Mouse (Mus musculus) kidney, adult 8-10 months (tissue): ENCODE results near the gene Ncf2.

Source experiments
- DNase-seq, 2 experiments: peaks; one replicate each; pipeline ENCODE4 v3.0.0; 2022

Ncf2 gene

DNA sequence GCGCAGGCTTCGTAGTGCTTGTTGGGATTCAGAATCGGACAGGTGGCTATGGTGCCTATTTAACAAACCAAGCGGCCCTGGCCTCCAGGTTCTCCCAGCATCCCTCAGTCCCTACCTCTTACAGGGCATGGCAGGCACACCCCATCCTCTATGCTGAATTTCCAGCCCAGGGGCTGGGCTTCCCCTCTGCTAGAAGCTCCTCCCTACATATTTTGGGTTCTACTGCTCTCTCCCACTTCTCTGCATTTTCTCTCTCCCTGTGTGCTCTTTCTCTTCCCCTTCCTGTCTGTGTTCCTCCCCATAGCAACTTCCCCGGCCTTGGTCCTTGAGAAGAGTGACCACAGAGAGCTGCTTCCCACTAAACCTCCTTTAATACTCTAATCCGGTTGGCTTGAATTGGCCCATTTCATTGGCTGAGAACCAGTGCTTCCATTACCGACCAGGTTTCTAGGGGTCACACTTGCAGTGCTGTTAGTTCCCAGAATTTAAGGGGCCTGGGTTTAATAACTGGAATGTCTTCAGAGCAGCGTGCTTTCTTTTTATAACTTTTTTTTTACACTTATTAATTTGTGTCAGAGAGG is 3.2 kb upstream of the Ncf2 start:
- no peak for DNase-seq

GRCm38 (mm10) chr1:152798125-152798524 is 1.9 kb upstream of the Ncf2 start:
- no peak for DNase-seq

DNA sequence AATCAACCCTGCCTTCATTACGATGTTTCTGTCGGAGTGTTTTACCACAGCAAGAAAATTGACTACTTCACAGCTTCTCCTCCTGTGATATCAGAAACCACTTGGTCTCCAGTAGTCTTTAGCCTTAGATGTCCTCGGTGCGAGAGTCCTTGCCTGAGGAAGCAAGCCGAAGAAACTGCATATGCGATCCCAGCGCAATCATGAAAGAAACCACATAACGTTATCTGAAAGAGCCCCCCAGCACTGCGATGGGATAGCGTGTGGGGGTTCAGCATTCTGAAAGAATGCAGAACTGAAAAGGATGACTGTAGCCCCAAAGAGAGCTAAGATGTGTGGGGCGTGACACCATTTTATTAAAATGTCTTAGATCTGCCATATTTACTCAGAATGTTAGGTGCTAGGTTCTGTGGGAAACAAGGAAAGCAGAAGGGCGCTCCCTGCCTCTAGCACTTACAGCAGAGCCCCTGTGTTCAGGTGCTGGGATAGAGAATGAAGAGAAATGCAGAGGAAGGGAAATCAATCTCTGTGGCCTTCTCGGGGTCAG is 711 bp downstream of the Ncf2 start:
- DNase-seq = no peak

DNA sequence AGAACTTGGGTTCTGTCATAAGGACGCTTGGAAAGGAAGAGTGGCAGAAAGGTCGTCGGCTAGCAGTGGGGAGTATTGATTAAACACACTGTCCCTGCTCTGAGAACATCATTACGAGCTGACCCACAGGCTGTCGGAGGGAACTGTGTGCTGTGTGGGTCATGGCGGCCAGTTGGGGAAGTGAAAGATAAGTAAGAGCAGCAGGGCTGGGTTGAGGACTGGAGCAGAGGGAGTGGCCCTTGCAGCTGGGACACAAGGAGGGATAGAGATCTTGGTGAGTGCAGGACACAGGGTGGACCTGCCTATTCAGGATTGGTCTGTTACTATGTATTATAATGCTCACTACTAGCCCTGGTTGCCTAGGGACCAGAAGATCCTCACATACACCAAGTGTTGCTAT is 4.9 kb downstream of the Ncf2 start:
- no peak for DNase-seq

- no peak for DNase-seq
Observed at GRCm38 (mm10) chr1:152807619-152808391, 7.8 kb downstream of the Ncf2 start.

GRCm38 (mm10) chr1:152808392-152808680 is 8.3 kb downstream of the Ncf2 start:
- no peak for DNase-seq

- DNase-seq = peak; percentile 20 to 21
Observed at GRCm38 (mm10) chr1:152809541-152810252, 9.7 kb downstream of the Ncf2 start.

GRCm38 (mm10) chr1:152810533-152811439 is 10.8 kb downstream of the Ncf2 start:
- no peak for DNase-seq

- no peak for DNase-seq
Observed at GRCm38 (mm10) chr1:152815265-152815701, 15.3 kb downstream of the Ncf2 start.

GRCm38 (mm10) chr1:152817027-152817769 is 17.2 kb downstream of the Ncf2 start:
- no peak for DNase-seq

DNA sequence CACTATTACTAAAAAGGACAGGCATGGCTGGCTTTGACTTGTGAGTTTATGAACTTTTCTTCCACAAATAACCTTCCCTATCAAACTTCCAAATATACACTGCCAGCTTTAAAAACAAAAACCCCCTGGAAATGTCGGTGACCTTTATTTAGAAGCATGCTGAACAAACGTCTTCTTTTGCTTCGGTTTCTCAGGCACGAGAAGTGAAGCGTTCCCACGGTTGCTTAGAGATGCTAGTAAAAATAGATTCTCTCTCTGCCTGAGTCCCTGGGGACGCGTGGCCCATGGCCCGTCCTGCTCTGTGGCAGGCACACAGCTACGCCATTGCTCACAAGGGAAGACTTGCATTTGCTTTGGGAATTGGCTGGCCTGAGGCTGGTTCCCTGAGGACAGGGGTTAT is 17.8 kb downstream of the Ncf2 start:
- DNase-seq = peak; percentile 35 to 40

GRCm38 (mm10) chr1:152819558-152819957 is 19.6 kb downstream of the Ncf2 start:
- no peak for DNase-seq

GRCm38 (mm10) chr1:152820911-152821695 is 21.1 kb downstream of the Ncf2 start:
- no peak for DNase-seq

DNA sequence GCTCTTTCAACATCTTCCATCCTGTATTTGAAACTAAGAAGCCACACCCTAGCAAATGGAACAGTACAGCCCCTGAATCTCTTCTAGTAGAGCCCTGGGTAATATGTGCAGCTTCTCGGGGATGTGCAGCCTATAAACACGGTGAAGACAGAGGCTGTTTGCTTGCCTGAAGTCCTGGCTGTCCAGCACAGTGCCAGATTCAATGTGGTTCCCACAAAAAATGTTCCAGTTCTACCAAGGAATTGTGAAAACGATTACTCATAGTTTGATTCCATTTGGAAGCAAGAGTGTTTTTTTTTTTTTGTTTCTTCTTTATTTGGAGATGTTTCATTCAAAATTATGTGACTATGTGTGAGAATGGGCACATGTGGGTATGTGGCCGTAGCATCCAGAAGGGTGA is 21.8 kb downstream of the Ncf2 start:
- no peak for DNase-seq

GRCm38 (mm10) chr1:152824206-152824605 is 24.2 kb downstream of the Ncf2 start:
- DNase-seq = no peak

DNA sequence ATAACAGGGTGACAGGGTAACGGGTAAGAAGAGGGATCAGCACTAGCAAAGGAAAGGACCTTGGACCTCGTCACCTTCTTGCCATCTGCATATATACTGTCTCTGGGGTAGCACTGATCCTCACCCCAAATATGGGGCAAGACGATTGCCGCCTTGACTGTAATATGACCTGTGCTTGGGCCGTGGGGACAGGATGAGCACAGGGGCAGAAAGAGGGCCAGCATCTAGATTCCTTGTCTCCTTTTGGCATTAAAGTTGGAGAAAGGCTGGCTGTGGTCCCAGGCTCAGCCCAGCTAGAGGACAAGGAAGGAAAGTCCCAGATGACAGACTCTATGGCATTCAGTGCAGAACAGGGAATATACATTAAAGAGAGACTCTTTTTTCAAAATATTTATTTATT is 26.5 kb downstream of the Ncf2 start:
- no peak for DNase-seq

DNA sequence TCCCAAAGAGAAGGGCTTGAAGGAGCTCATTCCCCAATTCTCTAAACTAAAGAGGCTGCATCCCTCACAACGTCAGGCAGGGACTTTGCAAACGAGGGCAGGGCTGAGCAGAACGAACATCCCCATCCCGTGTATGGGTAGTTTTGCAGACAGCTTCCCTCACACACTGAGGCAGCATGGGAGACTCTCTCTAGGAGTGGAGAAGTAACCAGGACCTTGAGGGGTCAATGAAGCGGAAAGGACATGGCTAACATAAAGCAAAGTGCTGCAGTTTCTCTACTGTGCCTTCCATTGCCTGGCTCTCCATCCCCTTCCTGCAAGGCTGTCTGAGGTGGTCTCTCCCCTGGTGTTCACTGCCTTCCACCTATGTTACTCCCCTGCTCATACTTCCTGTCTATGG is 28.2 kb downstream of the Ncf2 start:
- no peak for DNase-seq

DNA sequence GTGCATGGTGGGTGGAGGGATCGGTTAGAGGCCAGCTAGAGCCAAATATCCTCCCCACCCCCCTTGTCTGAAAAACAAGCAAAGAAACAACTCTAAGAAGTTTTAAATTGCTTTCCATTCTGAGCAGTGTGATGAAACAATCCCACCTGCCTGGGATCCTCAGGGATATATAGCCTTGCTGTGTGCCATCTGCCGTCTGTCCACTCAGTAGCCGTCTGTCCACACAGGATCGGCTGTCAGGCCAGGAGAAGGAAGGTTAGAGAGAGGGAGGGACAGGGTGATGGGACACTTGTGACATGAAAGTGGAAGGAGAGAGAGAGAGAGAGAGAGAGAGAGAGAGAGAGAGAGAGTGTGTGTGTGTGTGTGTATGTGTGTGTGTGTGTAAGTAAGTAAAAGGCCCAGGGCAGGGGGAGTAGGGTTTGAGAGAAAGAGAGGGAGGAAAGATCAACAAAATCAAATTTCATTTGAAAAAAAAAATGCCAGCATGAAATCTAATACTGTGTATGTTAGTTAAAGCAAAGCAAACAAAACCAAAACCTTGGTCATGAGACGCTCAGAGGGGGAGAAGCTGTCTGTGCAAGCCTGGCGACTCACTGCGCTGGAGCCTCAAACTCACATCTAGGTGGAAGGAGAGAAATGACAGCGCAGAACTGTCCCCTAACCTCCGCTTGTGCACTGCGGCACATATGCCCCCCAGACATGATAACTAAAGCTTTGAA is 28.8 kb downstream of the Ncf2 start:
- DNase-seq = no peak

GRCm38 (mm10) chr1:152830054-152830453 is 30.1 kb downstream of the Ncf2 start:
- DNase-seq = no peak

- no peak for DNase-seq
Observed at GRCm38 (mm10) chr1:152831003-152831402, 31.0 kb downstream of the Ncf2 start.

DNA sequence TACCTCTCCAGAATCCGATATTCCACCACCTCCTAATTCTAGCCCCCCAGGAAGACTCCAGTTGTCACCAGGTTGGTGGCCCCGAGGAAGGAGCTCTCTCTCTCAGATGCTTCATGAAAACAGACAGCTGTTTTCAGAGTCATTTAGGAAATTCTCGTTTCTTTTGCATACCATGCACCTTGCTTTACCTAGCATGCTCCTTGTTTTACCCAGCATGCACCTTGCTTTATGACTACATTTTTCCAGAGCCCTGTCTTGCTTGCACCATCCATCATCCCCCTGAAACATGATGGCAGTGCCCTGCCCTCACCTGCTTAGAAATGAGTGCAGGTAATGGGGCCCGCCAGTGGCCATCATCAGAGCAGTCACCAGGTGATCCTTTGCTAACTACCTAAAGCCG is 31.6 kb downstream of the Ncf2 start:
- DNase-seq = no peak
